Comparison of ENCODE assay signal across 11 mouse cellular contexts in genomic region chr10:80063104-80063503, GRCm38 (mm10). TPM values are rescaled to one million over a fixed set of nuclear protein-coding genes. Genes with fewer than 3 reads are reported as not detected.
DNase-seq lines count a peak whose midpoint lies in the region; ATAC-seq lines count a peak whose summit lies in the region.
"Had no signal": no experiment of that assay in that cellular context is flagged by ENCODE, and none has a peak within 500 bp of the region (broad histone marks: within the 10 kb centered on the region; RNA-seq: fewer than 3 reads in every experiment).

No protein-coding gene starts in this region.

- H3K4me1 ChIP-seq in kidney, embryonic 16.5 days (ENCODE audit: insufficient read depth, low read length) = 0 out of 2 replicates have a peak, but pooled peaks cover 3% of the 10 kb centered on the region
- H3K4me1 ChIP-seq in hindbrain, embryonic 15.5 days (replicated peaks) = peaks cover 5% of the 10 kb centered on the region

- H3K4me2 ChIP-seq in kidney, embryonic 16.5 days (replicated peaks; ENCODE audit: low read depth, low read length) = no peak overlapping the region
- H3K4me2 ChIP-seq in hindbrain, embryonic 15.5 days = no peak overlapping the region
- H3K4me2 ChIP-seq: kidney, embryonic 15.5 days; liver, embryonic 15.5 days had no signal

- no peaks in the 10 kb centered on the region for H3K27me3 ChIP-seq in kidney, embryonic 16.5 days (ENCODE audit: insufficient read depth, low read length)
- H3K27me3 ChIP-seq in hindbrain, embryonic 15.5 days = no peaks in the 10 kb centered on the region
- H3K27me3 ChIP-seq: kidney, embryonic 15.5 days; liver, embryonic 15.5 days had no signal

- 0 out of 2 replicates have a peak, but pooled peaks have one; percentile 1 for ATAC-seq in kidney, embryonic 16.5 days (ENCODE audit: low FRiP score, low TSS enrichment)
- ATAC-seq in hindbrain, embryonic 15.5 days (ENCODE audit: low FRiP score, low read depth) = 0 out of 2 replicates have a peak, but pooled peaks have one; percentile 35

- H3K9ac ChIP-seq in kidney, embryonic 16.5 days (replicated peaks; ENCODE audit: low read length) = no peak overlapping the region
- H3K9ac ChIP-seq in hindbrain, embryonic 15.5 days = no peak overlapping the region
- H3K9ac ChIP-seq: kidney, embryonic 15.5 days; liver, embryonic 15.5 days had no signal

- DNase-seq in kidney, adult 9 months = no peak
- peak; percentile 37 for DNase-seq in right cerebral cortex, postnatal 14 days
- no peak for DNase-seq in right cerebral cortex, postnatal 36 days (ENCODE audit: low spot score in 2 of 2)
- DNase-seq in gastrocnemius, adult 18-20 months (ENCODE audit: low spot score) = no peak
- no peak for DNase-seq in ovary, adult 18-20 months (ENCODE audit: low spot score)
- DNase-seq: gastrocnemius, postnatal 36 days had no signal

- peaks cover 37% of the 10 kb centered on the region for H3K36me3 ChIP-seq in kidney, embryonic 16.5 days (ENCODE audit: insufficient read depth, low read length)
- peaks cover 20% of the 10 kb centered on the region for H3K36me3 ChIP-seq in hindbrain, embryonic 15.5 days

- no peaks in the 10 kb centered on the region for H3K9me3 ChIP-seq in kidney, embryonic 16.5 days (ENCODE audit: low read length)
- H3K9me3 ChIP-seq in hindbrain, embryonic 15.5 days = no peaks in the 10 kb centered on the region
- H3K9me3 ChIP-seq: forebrain, embryonic 10.5 days; kidney, embryonic 15.5 days; liver, embryonic 15.5 days had no signal

- H3K27ac ChIP-seq in kidney, embryonic 16.5 days (ENCODE audit: low read length) = 0 out of 2 replicates have a peak overlapping the region, but pooled peaks have one; percentile 17
- H3K27ac ChIP-seq in hindbrain, embryonic 15.5 days (replicated peaks) = 0 out of 2 replicates have a peak overlapping the region, but pooled peaks have one; percentile 57
- H3K27ac ChIP-seq: forebrain, embryonic 10.5 days; kidney, embryonic 15.5 days; liver, embryonic 15.5 days had no signal

- no peak overlapping the region for H3K4me3 ChIP-seq in kidney, embryonic 16.5 days (ENCODE audit: low read length)
- no peak overlapping the region for H3K4me3 ChIP-seq in hindbrain, embryonic 15.5 days
- H3K4me3 ChIP-seq: forebrain, embryonic 10.5 days; kidney, embryonic 15.5 days; liver, embryonic 15.5 days had no signal

- whole genome bisulfite sequencing in kidney, embryonic 16.5 days = 90% methylated on average over 5 of the region's 5 CpGs
- WGBS in hindbrain, embryonic 15.5 days = 68% methylated on average over 5 of the region's 5 CpGs

RNA-seq across cellular contexts. Expression of gene Gpx4, which starts 16.1 kb away (rescaled TPM):
- 617 and 706 TPM in 2 replicates for polyA plus RNA-seq in kidney, embryonic 16.5 days (2015; fragmentation: Nextera tagmentation; extraction: Ambion mirVana)
- 583 and 596 TPM in 2 replicates for polyA plus RNA-seq in hindbrain, embryonic 15.5 days (2015; fragmentation: Nextera tagmentation; extraction: Ambion mirVana)
- total RNA-seq in gastrocnemius, adult 18-20 months (2021) = 100 to 1,000 TPM; 631 to 739 TPM

RNA-seq across cellular contexts. Expression of gene Polr2e, which starts 23.5 kb away (rescaled TPM):
- polyA plus RNA-seq in kidney, embryonic 16.5 days (2015; fragmentation: Nextera tagmentation; extraction: Ambion mirVana) = 242 and 248 TPM in 2 replicates
- polyA plus RNA-seq in hindbrain, embryonic 15.5 days (2015; fragmentation: Nextera tagmentation; extraction: Ambion mirVana) = 141 and 145 TPM in 2 replicates
- total RNA-seq in gastrocnemius, adult 18-20 months (2021) = 10 to 100 TPM; 44.3 to 46.2 TPM

RNA-seq across cellular contexts. Expression of gene Sbno2, which starts 42.3 kb away (rescaled TPM):
- 16.1 and 17.6 TPM in 2 replicates for polyA plus RNA-seq in kidney, embryonic 16.5 days (2015; fragmentation: Nextera tagmentation; extraction: Ambion mirVana)
- polyA plus RNA-seq in hindbrain, embryonic 15.5 days (2015; fragmentation: Nextera tagmentation; extraction: Ambion mirVana) = 12.6 and 12.9 TPM in 2 replicates
- 1 to 10 TPM; 5.4 to 5.9 TPM for total RNA-seq in gastrocnemius, adult 18-20 months (2021)

RNA-seq across cellular contexts. Expression of gene Arhgap45, which starts 46.7 kb away (rescaled TPM):
- polyA plus RNA-seq in kidney, embryonic 16.5 days (2015; fragmentation: Nextera tagmentation; extraction: Ambion mirVana) = 10.5 and 11.3 TPM in 2 replicates
- 2.3 and 2.5 TPM in 2 replicates for polyA plus RNA-seq in hindbrain, embryonic 15.5 days (2015; fragmentation: Nextera tagmentation; extraction: Ambion mirVana)
- 1 to 10 TPM in 1 of 2 experiments, under 1 TPM in 1; 0.75 to 1.3 TPM for total RNA-seq in gastrocnemius, adult 18-20 months (2021)

RNA-seq across cellular contexts. Expression of gene Stk11, which starts 52.5 kb away (rescaled TPM):
- polyA plus RNA-seq in kidney, embryonic 16.5 days (2015; fragmentation: Nextera tagmentation; extraction: Ambion mirVana) = 18.2 and 20.2 TPM in 2 replicates
- 18.6 and 20.0 TPM in 2 replicates for polyA plus RNA-seq in hindbrain, embryonic 15.5 days (2015; fragmentation: Nextera tagmentation; extraction: Ambion mirVana)
- 100 to 1,000 TPM; 145 to 148 TPM for total RNA-seq in gastrocnemius, adult 18-20 months (2021)
